Mouse (Mus musculus): ENCODE data around the gene Nelfcd. TPM values are rescaled to one million over a fixed set of nuclear protein-coding genes. Genes with fewer than 3 reads are reported as not detected.
A peak's percentile ranks its signal among the peaks of the same experiment; 100 is the strongest.

The Nelfcd gene
- polyA plus RNA-seq, 1 experiment, result 45.3 TPM

DNA sequence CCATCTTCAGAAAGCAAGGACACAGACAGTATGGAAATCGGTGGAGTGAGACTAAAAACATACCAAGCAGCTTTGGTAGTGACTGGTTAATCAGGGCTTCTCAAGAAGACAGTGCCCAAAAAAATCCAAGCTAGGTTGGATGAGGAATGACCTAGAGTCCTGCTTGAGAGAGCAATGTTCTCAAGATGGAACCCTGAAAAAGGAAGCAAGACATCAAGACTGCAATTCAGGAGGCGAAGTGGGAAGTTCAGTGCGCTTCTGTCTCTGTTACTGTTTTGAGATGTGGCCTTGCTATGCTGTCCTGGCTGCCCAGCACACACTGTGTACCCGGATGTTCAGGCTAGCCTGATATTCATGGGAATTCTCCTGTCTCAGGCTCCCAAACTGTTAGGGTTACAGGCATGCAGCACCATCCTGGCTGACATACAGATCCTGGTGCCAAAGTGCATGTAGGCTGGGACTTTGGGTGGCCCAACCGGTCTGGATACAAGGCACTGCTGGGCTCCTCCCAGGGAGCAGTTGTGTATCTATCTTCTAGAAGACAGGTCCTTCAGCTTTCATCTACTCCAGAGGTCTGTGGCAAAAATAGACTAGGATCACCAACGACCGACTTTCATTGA lies 55.3 kb downstream of the Nelfcd start:
- Histone ChIP-seq H3K27me3 (ENCODE audit: control insufficient read depth, insufficient read depth, low read length) (no peaks in the 10 kb centered on the region), H3K27ac (ENCODE audit: insufficient read depth, low read length) (no peak overlapping the region), H3K4me3 (ENCODE audit: extremely low read depth, insufficient read depth, insufficient read length) (no peak overlapping the region), H3K36me3 (ENCODE audit: control insufficient read depth, insufficient read depth, low read length) (peaks cover 7% of the 10 kb centered on the region), H3K4me1 (ENCODE audit: control insufficient read depth, insufficient read depth, insufficient read length) (peaks cover 8% of the 10 kb centered on the region; the same call in 1 of the 2 replicates)
- no peak for DNase-seq (ENCODE audit: low read depth in 1 of 2, low spot score in 2 of 2)
- WGBS, result 88% methylated on average over 7 of the region's 7 CpGs
- no peak for TF ChIP-seq CTCF (IDR thresholded peaks at IDR 0.05; ENCODE audit: extremely low read depth, insufficient read depth, insufficient read length, insufficient replicate concordance)
- no peak for TF ChIP-seq POLR2A (IDR thresholded peaks at IDR 0.05; ENCODE audit: low read depth, low read length)

- Histone ChIP-seq H3K27ac (ENCODE audit: insufficient read depth, low read length) (peak overlapping the region; percentile 83), H3K4me1 (ENCODE audit: control insufficient read depth, insufficient read depth, insufficient read length) (peaks cover 8% of the 10 kb centered on the region; the same call in 1 of the 2 replicates), H3K27me3 (ENCODE audit: control insufficient read depth, insufficient read depth, low read length) (no peaks in the 10 kb centered on the region), H3K36me3 (ENCODE audit: control insufficient read depth, insufficient read depth, low read length) (peaks cover 2% of the 10 kb centered on the region; the same call in 1 of the 2 replicates), H3K4me3 (ENCODE audit: extremely low read depth, insufficient read depth, insufficient read length) (peak overlapping the region; percentile 86)
- WGBS, result 4% methylated on average over 30 of the region's 30 CpGs
- DNase-seq (ENCODE audit: low read depth in 1 of 2, low spot score in 2 of 2), result no peak
- TF ChIP-seq CTCF (IDR thresholded peaks at IDR 0.05; ENCODE audit: extremely low read depth, insufficient read depth, insufficient read length, insufficient replicate concordance), result no peak
- no peak for TF ChIP-seq POLR2A (IDR thresholded peaks at IDR 0.05; ENCODE audit: low read depth, low read length)
Measured at GRCm38 (mm10) chr2:174472407-174472806, 56.8 kb downstream of the Nelfcd start.

GRCm38 (mm10) chr2:174472818-174473549 lies 57.4 kb downstream of the Nelfcd start, which contains the start of gene Prelid3b:
Gene Prelid3b (minus strand): TSS chr2:174473081.
- TF ChIP-seq CTCF (IDR thresholded peaks at IDR 0.05; ENCODE audit: extremely low read depth, insufficient read depth, insufficient read length, insufficient replicate concordance) (no peak), POLR2A (IDR thresholded peaks at IDR 0.05; ENCODE audit: low read depth, low read length) (peak; percentile 52; the same call in 1 of the 2 replicates)
- peaks cover 8% of the 10 kb centered on the region; the same call in 1 of the 2 replicates for H3K4me1 ChIP-seq (ENCODE audit: control insufficient read depth, insufficient read depth, insufficient read length)
- DNase-seq (ENCODE audit: low read depth in 1 of 2, low spot score in 2 of 2), result peak; percentile 98 to 100
- no peaks in the 10 kb centered on the region for H3K27me3 ChIP-seq (ENCODE audit: control insufficient read depth, insufficient read depth, low read length)
- peak within 1 kb of the TSS; percentile 86 for H3K4me3 ChIP-seq (ENCODE audit: extremely low read depth, insufficient read depth, insufficient read length)
- peaks cover 2% of the 10 kb centered on the region; the same call in 1 of the 2 replicates for H3K36me3 ChIP-seq (ENCODE audit: control insufficient read depth, insufficient read depth, low read length)
- 1% methylated on average over 53 of the region's 53 CpGs for WGBS
- peak within 1 kb of the TSS; percentile 83 for H3K27ac ChIP-seq (ENCODE audit: insufficient read depth, low read length)

- Histone ChIP-seq H3K36me3 (ENCODE audit: control insufficient read depth, insufficient read depth, low read length) (no peaks in the 10 kb centered on the region), H3K27me3 (ENCODE audit: control insufficient read depth, insufficient read depth, low read length) (no peaks in the 10 kb centered on the region), H3K27ac (ENCODE audit: insufficient read depth, low read length) (peak overlapping the region; percentile 47; the same call in 1 of the 2 replicates), H3K4me1 (ENCODE audit: control insufficient read depth, insufficient read depth, insufficient read length) (peaks cover 8% of the 10 kb centered on the region; the same call in 1 of the 2 replicates), H3K4me3 (ENCODE audit: extremely low read depth, insufficient read depth, insufficient read length) (peak overlapping the region; percentile 38; the same call in 1 of the 2 replicates)
- no peak for DNase-seq (ENCODE audit: low read depth in 1 of 2, low spot score in 2 of 2)
- 86% methylated on average over 5 of the region's 5 CpGs for WGBS
- no peak for TF ChIP-seq POLR2A (IDR thresholded peaks at IDR 0.05; ENCODE audit: low read depth, low read length)
- no peak for TF ChIP-seq CTCF (IDR thresholded peaks at IDR 0.05; ENCODE audit: extremely low read depth, insufficient read depth, insufficient read length, insufficient replicate concordance)
Measured at GRCm38 (mm10) chr2:174473550-174473927, 57.9 kb downstream of the Nelfcd start.

Other genes starting within 250 kb of the Nelfcd start
- 515 and 602 TPM in 2 replicates for gene Gnas, start 131.5 kb upstream of the Nelfcd start, polyA plus RNA-seq (2012; rRNA removed)
- gene Gm20721, start 69.1 kb upstream of the Nelfcd start, polyA plus RNA-seq (2012; rRNA removed), result 0.09 and 0.16 TPM in 2 replicates
- gene Ctsz, start 23.2 kb downstream of the Nelfcd start, polyA plus RNA-seq (2012; rRNA removed), result 307 and 356 TPM in 2 replicates
- 58.7 and 75.4 TPM in 2 replicates for gene Tubb1, start 34.9 kb downstream of the Nelfcd start, polyA plus RNA-seq (2012; rRNA removed)
- 183 and 221 TPM in 2 replicates for gene Atp5e, start 48.3 kb downstream of the Nelfcd start, polyA plus RNA-seq (2012; rRNA removed)
- 21.6 and 22.2 TPM in 2 replicates for gene Prelid3b, start 57.3 kb downstream of the Nelfcd start, polyA plus RNA-seq (2012; rRNA removed)
- gene Zfp831, start 227.7 kb downstream of the Nelfcd start, polyA plus RNA-seq (2012; rRNA removed), result 6.7 and 6.9 TPM in 2 replicates